In genomic region chr11:8247024-8247423, GRCm38 (mm10) we compare ENCODE assay signal across 13 mouse cellular contexts.
"Had no signal": no experiment of that assay in that cellular context is flagged by ENCODE, and none has a peak within 500 bp of the region (broad histone marks: within the 10 kb centered on the region; RNA-seq: fewer than 3 reads in every experiment).

No protein-coding gene starts in this region.

- H3K36me3 ChIP-seq: lung, embryonic 15.5 days; midbrain, embryonic 13.5 days; midbrain, embryonic 15.5 days; neural tube, embryonic 12.5 days; stomach, embryonic 15.5 days had no signal

- H3K27ac ChIP-seq: lung, embryonic 15.5 days; macrophage; midbrain, embryonic 13.5 days; midbrain, embryonic 15.5 days; neural tube, embryonic 12.5 days; stomach, embryonic 15.5 days; stomach, postnatal 0 days had no signal

- H3K4me2 ChIP-seq: lung, embryonic 15.5 days; midbrain, embryonic 11.5 days; midbrain, embryonic 13.5 days; midbrain, embryonic 15.5 days; neural tube, embryonic 12.5 days; stomach, embryonic 15.5 days had no signal

- DNase-seq: lung, adult 2 months; right cerebral cortex, postnatal 14 days; thymus, adult 2 months; thymus, postnatal 36 days had no signal

- H3K4me3 ChIP-seq: lung, embryonic 15.5 days; megakaryocyte, embryonic 14.5 days; midbrain, embryonic 13.5 days; midbrain, embryonic 15.5 days; neural tube, embryonic 12.5 days; stomach, embryonic 15.5 days had no signal

- H3K4me1 ChIP-seq: lung, embryonic 15.5 days; megakaryocyte, embryonic 14.5 days; midbrain, embryonic 13.5 days; midbrain, embryonic 15.5 days; neural tube, embryonic 12.5 days; stomach, embryonic 15.5 days had no signal

- H3K9me3 ChIP-seq: lung, embryonic 15.5 days; megakaryocyte, embryonic 14.5 days; midbrain, embryonic 13.5 days; midbrain, embryonic 15.5 days; neural tube, embryonic 12.5 days; stomach, embryonic 15.5 days had no signal

- H3K27me3 ChIP-seq: lung, embryonic 15.5 days; megakaryocyte, embryonic 14.5 days; midbrain, embryonic 13.5 days; midbrain, embryonic 15.5 days; neural tube, embryonic 12.5 days; stomach, embryonic 15.5 days had no signal

- H3K9ac ChIP-seq: lung, embryonic 15.5 days; midbrain, embryonic 13.5 days; midbrain, embryonic 15.5 days; neural tube, embryonic 12.5 days; stomach, embryonic 15.5 days had no signal

- ATAC-seq: midbrain, embryonic 13.5 days; midbrain, embryonic 15.5 days had no signal
